Mouse (Mus musculus): ENCODE measurements around the gene Phpt1. TPM values are rescaled to one million over a fixed set of nuclear protein-coding genes. Genes with fewer than 3 reads are reported as not detected.

Gene Phpt1
- polyA plus RNA-seq, 1 experiment from 2014 or later = 165 TPM

DNA sequence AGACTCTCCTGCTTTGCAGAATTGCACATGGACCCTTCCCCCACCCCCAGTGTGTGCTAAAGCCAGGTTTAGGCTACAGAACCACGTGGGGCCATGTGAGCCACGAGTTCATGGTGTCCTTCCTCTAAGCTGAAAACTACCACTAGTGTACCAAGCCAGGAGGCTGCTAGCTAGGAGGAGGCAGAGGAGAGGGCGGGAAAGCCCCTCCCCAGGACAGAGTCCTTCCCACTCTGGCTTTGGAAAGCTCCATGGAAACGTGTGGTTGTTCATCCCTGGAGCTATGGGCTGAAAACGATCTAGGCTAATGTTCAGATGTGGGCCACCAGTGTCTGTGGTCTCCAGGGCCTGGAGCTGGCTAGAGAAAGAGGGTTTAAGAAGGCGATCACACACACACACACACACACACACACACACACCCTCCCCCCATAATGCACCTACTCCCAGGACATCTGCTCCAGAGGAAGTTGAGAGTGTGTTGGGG is 5.6 kb upstream of the Phpt1 start:
- 56% methylated on average over 6 of the region's 6 CpGs for WGBS
- Histone ChIP-seq H3K4me3 (no peak overlapping the region), H3K9me3 (no peaks in the 10 kb centered on the region), H3K27me3 (ENCODE audit: poor library complexity, severe bottlenecking) (peaks cover 60% of the 10 kb centered on the region), H3K27ac (no peak overlapping the region), H3K36me3 (replicated peaks) (peaks cover 34% of the 10 kb centered on the region), H3K4me1 (peaks cover 67% of the 10 kb centered on the region)
- no peak for DNase-seq (ENCODE audit: extremely low spot score, low spot score)

DNA sequence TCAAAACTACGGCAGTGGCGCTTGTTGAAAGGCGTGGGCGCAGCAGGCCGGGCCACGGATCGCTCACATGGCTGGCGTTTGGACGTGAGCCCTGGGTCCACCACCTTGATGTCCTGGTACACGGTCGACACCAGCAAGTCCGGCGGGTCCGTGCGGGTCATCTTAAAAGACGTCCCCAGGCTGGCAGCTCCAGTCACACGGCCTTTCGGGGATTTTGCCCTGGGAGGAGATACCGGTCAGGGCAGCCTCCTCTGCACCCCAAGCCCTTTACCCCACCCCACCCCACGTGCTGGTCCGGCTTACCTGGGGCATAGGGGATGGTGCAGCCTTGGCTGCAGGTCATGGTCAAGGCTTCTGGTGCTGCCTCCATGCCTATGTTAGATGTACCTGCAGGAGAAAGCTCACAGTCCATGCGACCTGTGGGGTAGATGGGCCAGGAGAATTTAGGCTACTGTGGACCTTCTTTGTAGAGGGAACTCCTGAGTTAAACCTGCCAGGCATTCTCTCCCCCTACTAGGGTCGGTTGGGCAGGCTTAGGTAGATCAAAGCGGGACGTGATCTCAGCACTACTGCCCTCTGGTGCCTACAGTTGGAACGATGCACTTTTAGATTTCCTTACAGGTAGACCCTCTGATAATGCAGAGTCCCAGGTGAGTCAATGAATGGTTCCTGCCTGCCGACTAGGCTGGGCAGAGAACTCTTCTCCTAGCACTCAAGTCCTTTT is 4.9 kb upstream of the Phpt1 start:
- Histone ChIP-seq H3K27me3 (ENCODE audit: poor library complexity, severe bottlenecking) (peaks cover 64% of the 10 kb centered on the region), H3K4me1 (peaks cover 74% of the 10 kb centered on the region), H3K9me3 (no peaks in the 10 kb centered on the region), H3K36me3 (replicated peaks) (peaks cover 26% of the 10 kb centered on the region), H3K27ac (no peak overlapping the region), H3K4me3 (peak overlapping the region; percentile 44)
- WGBS = 8% methylated on average over 27 of the region's 27 CpGs
- no peak for DNase-seq (ENCODE audit: extremely low spot score, low spot score)

DNA sequence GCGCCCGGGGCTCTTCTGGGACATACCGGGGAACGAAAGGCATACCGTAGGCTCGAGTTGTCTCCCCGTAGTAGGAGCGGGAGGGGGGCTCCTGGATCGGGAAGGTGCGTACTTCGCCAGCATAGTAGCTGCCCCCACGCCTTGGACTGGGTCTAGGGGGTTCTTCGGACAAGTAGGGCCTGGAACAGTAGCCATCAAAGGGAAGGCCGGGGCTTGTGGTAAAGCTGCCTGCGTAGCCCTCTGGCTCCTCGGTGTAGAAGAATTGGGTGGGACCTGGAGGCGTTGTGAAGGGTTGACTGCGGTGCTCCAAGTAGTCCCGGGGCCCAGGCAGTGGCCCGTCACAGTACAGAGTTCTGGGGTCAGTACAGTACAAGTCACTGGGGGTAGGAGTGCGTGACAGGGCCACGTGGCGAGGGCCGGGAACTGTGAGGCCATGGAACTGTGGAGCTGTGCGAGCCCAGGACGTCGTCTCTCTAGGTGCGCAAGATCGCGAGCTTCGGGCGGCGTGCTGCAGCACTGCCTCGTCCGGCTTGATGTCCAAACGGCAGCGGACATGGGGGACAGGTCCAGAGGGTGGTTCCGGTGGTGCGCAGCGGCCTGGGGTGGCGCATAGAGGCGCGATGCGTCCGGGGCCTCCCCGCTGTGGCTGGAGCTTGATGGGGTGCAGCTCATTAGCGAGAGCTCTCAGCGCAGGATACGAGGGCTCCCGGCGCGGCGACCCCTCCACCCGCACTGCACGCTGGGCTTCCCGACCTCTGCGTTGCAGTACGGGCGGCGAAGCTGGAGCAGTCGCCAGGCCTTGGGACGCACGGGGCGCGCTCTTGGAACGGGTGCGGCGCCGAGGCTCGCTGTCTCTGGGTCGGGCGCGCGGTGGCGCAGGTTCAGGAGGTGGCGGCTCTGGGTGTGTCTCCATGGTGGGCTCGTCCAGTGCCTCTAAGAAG is 4.0 kb upstream of the Phpt1 start:
- Histone ChIP-seq H3K27me3 (ENCODE audit: poor library complexity, severe bottlenecking) (peaks cover 64% of the 10 kb centered on the region), H3K36me3 (replicated peaks) (peaks cover 18% of the 10 kb centered on the region), H3K27ac (no peak overlapping the region), H3K4me1 (peaks cover 78% of the 10 kb centered on the region), H3K9me3 (no peaks in the 10 kb centered on the region), H3K4me3 (peak overlapping the region; percentile 44)
- peak; percentile 40 for DNase-seq (ENCODE audit: extremely low spot score, low spot score)
- WGBS = 6% methylated on average over 77 of the region's 77 CpGs

DNA sequence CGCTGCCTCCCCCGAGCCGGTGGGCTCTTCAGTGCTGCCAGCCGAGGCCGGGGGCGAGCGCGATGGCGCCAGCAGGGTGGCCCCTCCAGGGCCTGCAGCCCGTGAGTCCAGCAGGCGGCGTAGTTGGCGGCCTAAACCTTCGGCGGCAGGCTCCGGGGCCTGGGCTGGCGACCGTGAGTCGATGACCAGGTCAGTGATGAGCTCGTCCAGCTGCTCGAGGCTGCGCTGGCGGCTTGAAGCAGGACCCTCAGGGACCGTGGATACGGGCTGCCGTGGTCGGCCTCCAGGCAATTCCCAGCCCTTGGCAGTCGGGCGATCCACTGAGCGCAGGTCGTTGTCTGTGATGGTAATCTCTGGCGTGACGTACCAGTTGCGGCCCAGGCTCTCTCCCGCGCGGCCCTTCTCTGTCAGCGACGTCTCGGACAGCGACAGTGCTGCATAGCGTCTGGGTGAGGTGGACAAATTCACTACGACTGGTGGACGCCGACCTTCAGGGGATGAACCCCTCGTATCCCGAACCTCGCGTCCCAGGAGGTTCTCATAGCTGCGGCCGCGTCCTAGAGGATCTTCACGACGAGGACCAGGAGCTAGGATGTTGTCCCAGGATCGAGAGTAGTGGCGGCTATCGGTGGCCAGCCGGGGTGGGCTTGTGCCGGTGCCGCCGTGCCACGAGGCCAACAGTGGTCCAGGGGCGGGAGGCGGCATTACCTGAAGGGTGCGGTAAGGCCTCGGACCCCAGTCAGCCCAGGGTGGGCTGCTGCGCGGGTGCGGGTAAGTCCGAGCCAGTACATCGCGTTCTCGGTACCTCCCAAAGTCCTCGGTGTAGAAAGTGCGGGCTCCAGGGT is 3.1 kb upstream of the Phpt1 start:
- 7% methylated on average over 75 of the region's 75 CpGs for WGBS
- Histone ChIP-seq H3K4me1 (peaks cover 87% of the 10 kb centered on the region), H3K27ac (0 out of 2 replicates have a peak overlapping the region, but pooled peaks have one; percentile 51), H3K9me3 (no peaks in the 10 kb centered on the region), H3K4me3 (peak overlapping the region; percentile 44), H3K36me3 (replicated peaks) (peaks cover 12% of the 10 kb centered on the region), H3K27me3 (ENCODE audit: poor library complexity, severe bottlenecking) (peaks cover 64% of the 10 kb centered on the region)
- DNase-seq (ENCODE audit: extremely low spot score, low spot score) = peak; percentile 64

DNA sequence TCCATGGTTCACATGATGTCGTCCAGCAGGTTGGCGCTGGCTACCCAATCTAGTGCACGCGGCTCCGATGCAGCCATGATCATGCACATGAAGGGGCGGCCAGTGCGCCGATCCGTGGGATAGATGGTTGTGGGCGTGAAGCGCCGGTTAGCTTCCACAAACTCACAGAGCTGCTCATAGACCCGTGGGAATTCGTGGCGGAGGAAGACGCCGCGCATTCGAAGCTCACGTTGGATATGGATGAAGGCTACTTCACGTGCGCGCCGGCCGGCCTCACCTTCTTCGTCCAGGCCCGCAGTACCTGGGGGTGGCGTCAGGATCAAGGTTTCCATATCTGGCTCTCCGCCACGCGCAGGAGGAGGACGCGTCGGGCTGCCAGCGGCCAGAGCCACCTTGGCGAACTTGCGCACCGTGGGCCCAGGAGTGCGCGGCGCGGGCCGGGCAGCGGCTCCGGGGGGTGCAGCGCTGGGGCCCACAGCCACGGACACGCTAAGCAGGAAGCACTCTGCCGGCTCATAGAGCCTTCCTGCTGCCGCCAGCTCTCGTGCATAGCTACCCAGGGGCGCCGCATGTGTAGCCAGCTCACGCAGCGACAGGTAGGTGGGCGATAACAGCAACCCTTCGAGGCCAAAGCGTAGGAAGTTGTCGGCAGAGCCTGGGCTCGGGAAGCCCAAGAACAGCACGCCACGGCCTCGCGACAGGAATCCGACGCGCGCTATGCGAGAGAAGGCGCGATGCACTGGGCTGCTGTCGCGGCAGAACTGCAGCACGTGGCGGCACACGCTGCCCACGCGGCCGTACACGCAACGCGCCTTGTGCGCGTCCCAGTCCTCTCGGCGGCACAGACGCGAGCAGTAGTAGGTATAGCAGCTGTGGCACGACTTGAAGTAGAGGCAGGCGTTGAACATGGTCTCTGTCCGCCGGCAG is 2.2 kb upstream of the Phpt1 start:
- 15% methylated on average over 92 of the region's 92 CpGs for WGBS
- H3K9me3 ChIP-seq = no peaks in the 10 kb centered on the region
- DNase-seq (ENCODE audit: extremely low spot score, low spot score) = no peak
- H3K36me3 ChIP-seq (replicated peaks) = peaks cover 12% of the 10 kb centered on the region
- H3K4me1 ChIP-seq = peaks cover 83% of the 10 kb centered on the region
- H3K27me3 ChIP-seq (ENCODE audit: poor library complexity, severe bottlenecking) = peaks cover 64% of the 10 kb centered on the region
- 0 out of 2 replicates have a peak overlapping the region, but pooled peaks have one; percentile 51 for H3K27ac ChIP-seq
- H3K4me3 ChIP-seq = peak overlapping the region; percentile 44

DNA sequence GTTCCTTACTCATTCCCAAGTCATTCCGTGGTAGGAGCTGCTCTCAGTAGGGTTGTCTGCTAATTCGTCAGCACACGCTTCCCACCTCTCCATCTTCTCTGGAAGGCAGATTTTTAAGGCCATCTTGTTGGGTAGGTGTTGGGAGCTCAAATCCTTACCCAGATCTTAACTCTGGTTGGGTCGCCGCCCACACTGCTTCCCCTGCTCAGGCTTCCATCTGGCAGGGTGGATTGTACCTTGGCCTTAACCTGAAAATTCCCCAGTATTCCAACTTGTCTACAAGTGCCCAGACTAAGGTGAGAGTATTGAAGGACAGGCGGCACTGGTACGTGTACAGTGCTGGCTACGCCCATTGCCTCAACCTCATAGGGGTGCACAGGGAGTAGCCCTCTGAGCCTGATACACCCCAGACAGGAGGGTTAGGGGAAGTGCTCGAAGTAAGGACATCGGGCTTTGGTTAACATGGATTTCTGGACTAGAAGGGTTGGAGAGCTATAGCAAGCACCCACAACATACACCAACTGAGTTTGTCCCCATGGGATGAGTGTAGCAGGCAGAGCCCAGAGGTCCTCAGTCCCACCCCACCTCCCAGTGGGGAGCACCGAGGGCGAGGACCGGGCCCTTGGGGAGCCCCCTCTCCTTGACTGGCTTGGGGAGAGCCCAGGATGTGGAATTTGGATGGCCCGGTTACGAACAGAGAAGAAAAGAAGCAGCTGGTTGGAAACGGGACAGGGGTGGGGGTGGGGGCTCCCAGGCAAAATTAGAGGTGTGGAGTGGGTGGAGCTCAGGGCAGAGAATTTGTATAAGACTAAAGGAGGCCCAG is 1.2 kb upstream of the Phpt1 start:
- H3K27me3 ChIP-seq (ENCODE audit: poor library complexity, severe bottlenecking) = peaks cover 60% of the 10 kb centered on the region
- peak overlapping the region; percentile 72 for H3K4me3 ChIP-seq
- no peaks in the 10 kb centered on the region for H3K9me3 ChIP-seq
- WGBS = 71% methylated on average over 16 of the region's 16 CpGs
- H3K36me3 ChIP-seq (replicated peaks) = peaks cover 21% of the 10 kb centered on the region
- peaks cover 73% of the 10 kb centered on the region for H3K4me1 ChIP-seq
- 0 out of 2 replicates have a peak overlapping the region, but pooled peaks have one; percentile 92 for H3K27ac ChIP-seq
- DNase-seq (ENCODE audit: extremely low spot score, low spot score) = no peak

DNA sequence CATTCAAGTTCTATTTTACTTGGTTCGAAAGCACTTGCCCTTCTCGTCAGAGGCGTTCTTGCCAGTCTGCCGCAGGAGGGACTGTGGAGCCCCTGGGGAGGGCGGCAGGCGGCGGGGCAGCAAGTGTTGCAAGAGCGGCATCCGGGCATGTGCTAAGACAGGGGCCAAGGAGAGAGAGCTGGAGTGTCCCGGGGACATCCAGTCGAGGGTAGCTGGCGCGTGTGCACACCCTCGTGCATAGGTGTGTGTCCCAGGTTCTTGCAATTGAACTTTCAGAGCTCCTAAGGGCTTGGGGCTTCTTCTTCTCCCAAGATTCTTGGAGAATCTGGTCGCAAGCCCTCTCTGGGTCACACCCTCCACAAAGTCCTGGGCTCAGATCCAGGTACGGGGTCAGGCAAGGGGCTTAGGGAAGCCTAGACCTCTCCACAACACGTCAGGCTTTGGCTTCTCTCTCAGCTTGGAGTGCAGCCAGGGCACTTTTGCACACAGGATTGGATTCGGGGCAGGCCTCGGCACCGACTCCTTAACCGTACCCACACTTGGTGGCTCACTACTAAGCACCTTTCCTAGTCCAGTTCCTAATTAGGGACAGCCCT is 506 bp upstream of the Phpt1 start:
- no peak for DNase-seq (ENCODE audit: extremely low spot score, low spot score)
- no peaks in the 10 kb centered on the region for H3K9me3 ChIP-seq
- H3K4me3 ChIP-seq = peak overlapping the region; percentile 72
- peak overlapping the region; percentile 92 for H3K27ac ChIP-seq
- H3K27me3 ChIP-seq (ENCODE audit: poor library complexity, severe bottlenecking) = peaks cover 53% of the 10 kb centered on the region
- H3K4me1 ChIP-seq = peaks cover 66% of the 10 kb centered on the region
- 16% methylated on average over 21 of the region's 21 CpGs for WGBS
- H3K36me3 ChIP-seq (replicated peaks) = peaks cover 28% of the 10 kb centered on the region

DNA sequence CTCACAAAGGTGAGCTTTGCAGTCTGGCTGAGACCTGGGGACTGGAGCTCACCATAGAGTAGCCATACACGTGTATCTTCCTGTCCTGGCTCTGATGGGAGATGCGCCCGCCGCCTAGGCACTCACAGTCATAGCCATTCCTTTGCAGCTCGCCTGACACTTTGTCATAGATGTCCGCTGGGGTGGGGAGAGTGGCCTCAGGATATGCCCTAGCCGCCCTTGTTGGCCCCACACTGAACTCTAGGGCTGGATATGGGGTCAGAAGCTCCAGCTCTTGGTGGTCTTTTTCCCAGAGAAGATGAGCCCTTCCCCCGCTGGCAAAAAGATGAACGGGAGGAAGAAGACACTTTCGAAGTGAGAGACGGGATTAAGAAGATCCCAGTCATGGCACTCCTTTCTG is 888 bp downstream of the Phpt1 start:
- H3K27ac ChIP-seq = peak overlapping the region; percentile 92
- no peak for DNase-seq (ENCODE audit: extremely low spot score, low spot score)
- H3K4me3 ChIP-seq = peak overlapping the region; percentile 72
- peaks cover 55% of the 10 kb centered on the region for H3K4me1 ChIP-seq
- H3K27me3 ChIP-seq (ENCODE audit: poor library complexity, severe bottlenecking) = peaks cover 39% of the 10 kb centered on the region
- no peaks in the 10 kb centered on the region for H3K9me3 ChIP-seq
- H3K36me3 ChIP-seq (replicated peaks) = peaks cover 42% of the 10 kb centered on the region
- WGBS = 21% methylated on average over 11 of the region's 11 CpGs

DNA sequence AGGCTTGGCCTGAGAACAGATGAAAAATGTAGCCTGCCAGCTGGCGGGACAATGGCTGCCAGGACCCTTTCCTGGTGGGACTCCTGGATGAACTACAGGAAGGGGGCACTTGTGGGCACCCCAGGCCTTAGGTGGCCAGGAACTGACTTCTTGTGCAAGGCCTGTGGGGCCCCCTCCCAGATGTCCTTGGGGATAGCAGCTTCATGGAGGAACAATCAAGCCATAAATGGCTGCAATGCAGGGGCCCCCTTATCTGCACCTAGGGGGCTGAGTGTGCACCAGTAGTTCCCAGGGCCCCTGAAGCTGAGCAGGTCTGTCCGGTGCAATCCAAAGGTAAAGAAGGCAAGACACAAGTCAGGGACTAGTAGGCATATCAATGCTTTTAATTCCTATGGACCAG is 2.0 kb downstream of the Phpt1 start:
- H3K36me3 ChIP-seq (replicated peaks) = peaks cover 53% of the 10 kb centered on the region
- no peak for DNase-seq (ENCODE audit: extremely low spot score, low spot score)
- H3K4me1 ChIP-seq = peaks cover 45% of the 10 kb centered on the region
- WGBS = 85% methylated on average over 2 of the region's 2 CpGs
- no peak overlapping the region for H3K27ac ChIP-seq
- H3K4me3 ChIP-seq = peak overlapping the region; percentile 72
- no peaks in the 10 kb centered on the region for H3K9me3 ChIP-seq
- peaks cover 28% of the 10 kb centered on the region for H3K27me3 ChIP-seq (ENCODE audit: poor library complexity, severe bottlenecking)

DNA sequence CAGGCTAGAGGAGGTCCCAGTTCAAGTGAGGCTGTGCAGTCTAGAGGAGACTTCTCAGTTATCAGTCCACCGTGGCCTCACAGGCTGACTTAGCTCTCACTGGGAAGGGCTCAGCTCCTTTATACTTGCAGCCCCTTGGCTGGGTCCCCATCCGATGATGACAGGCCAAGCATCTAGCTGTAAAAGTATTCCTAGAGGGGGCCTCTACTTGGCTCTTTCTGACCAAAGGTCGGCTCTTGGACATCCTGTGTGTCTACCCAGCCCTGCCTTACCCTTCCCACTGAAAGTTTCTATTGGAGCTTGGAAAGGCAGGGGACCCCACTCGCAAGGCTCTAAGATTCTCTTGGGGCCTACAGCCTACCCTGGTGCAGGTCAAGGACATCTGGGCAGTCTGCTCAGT is 3.8 kb downstream of the Phpt1 start:
- Histone ChIP-seq H3K9me3 (no peaks in the 10 kb centered on the region), H3K27ac (no peak overlapping the region), H3K4me3 (no peak overlapping the region), H3K27me3 (ENCODE audit: poor library complexity, severe bottlenecking) (peaks cover 10% of the 10 kb centered on the region), H3K4me1 (peaks cover 31% of the 10 kb centered on the region), H3K36me3 (replicated peaks) (peaks cover 71% of the 10 kb centered on the region)
- WGBS = 92% methylated on average over 4 of the region's 4 CpGs
- DNase-seq (ENCODE audit: extremely low spot score, low spot score) = no peak
